Mouse (Mus musculus): ENCODE measurements around the gene Olfr370.

GRCm38 (mm10) chr8:83585333-83585732 is 49.8 kb downstream of the Olfr370 start:
- TF ChIP-seq CTCF (IDR thresholded peaks at IDR 0.05; ENCODE audit: extremely low read depth, insufficient read depth, insufficient read length, insufficient replicate concordance) = no peak
- TF ChIP-seq POLR2A (IDR thresholded peaks at IDR 0.05; ENCODE audit: low read depth, low read length) = no peak
